Mouse (Mus musculus): ENCODE measurements around the gene Smim5. TPM values are rescaled to one million over a fixed set of nuclear protein-coding genes. Genes with fewer than 3 reads are reported as not detected.
"Not testable (repeated sequence)": the region's sequence is repeated elsewhere in the genome, so short reads cannot be mapped to it uniquely, and the experiment has no call there.

The Smim5 gene
- polyA plus RNA-seq (2012; rRNA removed), result 1.3 and 1.7 TPM in 2 replicates

DNA sequence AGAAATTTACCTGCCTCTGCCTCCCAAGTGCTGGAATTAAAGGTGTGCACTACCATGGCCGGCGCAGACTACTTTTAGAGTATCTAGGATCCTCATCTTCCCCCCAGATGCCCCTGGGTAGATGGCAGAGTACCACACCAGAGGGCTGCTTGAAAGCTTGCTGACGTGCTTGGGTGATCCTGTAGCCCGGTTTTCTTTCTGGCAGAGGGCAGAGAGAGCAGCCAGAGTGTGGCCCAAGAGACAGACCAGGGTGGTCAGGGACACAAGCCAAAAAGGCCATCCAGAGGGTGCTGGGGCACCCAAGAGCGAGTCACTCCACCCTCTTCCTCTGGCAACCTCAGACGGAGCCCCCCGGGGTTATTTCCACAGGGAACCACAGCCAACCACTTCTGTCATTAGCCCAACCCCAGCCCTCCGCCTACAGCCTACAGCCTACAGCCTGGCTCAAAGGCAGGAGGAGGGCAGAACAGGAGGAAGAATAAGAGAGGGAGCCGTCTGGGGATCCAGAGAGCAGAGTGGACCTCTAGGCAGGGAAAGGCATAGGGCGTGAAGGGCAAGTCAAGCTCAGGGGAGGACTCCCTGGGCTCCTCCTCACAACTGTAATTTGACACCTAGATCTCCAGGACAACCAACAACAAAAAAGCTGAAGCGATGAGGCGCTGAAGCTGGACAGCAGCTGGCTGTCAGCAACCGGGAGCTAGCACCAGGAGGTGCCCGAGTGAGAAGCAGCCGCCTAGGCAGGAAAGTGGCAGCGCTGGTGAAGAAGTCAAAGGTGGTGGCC lies at the start of gene Smim5:
Gene Smim5 (plus strand): TSS at position 481 of the 781 bp plus-strand sequence.
- no peak for DNase-seq
- Histone ChIP-seq H3K4me1 (ENCODE audit: control insufficient read depth, insufficient read depth, low read length) (no peaks in the 10 kb centered on the region), H3K4me3 (replicated peaks; ENCODE audit: insufficient read depth, low read depth, low read length) (no peak within 1 kb of the TSS), H3K27ac (ENCODE audit: insufficient read depth, low read length) (no peak within 1 kb of the TSS), H3K27me3 (ENCODE audit: control insufficient read depth, insufficient read depth, low read length) (no peaks in the 10 kb centered on the region)
- WGBS, result 58% methylated on average over 16 of the region's 16 CpGs
- TF ChIP-seq CTCF (IDR thresholded peaks at IDR 0.05; ENCODE audit: borderline replicate concordance, insufficient read depth, low read depth, low read length) (no peak), POLR2A (IDR thresholded peaks at IDR 0.05; ENCODE audit: borderline replicate concordance, insufficient read depth, low read length) (no peak)

DNA sequence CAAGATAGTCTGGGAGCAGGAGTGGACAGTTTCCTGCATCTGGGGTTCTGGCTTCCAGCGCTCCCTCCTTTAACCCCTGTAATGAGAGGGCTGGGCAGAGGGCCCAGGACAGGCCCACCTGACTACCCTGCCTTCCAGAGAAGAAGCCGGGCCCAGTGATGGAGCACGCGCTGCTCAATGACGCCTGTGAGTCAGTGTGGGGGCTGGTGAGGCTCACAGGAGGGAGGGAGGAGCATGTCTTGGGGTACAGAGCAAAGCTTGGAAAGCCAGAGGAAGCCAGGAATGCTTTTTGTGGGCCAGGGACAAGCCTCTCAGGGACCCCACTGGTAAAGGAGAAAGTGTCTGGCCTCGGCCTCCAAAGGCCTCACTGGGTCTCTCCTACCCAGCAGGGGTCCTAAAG lies 45.1 kb upstream of the Smim5 start:
- Histone ChIP-seq H3K27ac (ENCODE audit: insufficient read depth, low read length) (no peak overlapping the region), H3K4me3 (replicated peaks; ENCODE audit: insufficient read depth, low read depth, low read length) (no peak overlapping the region), H3K4me1 (ENCODE audit: control insufficient read depth, insufficient read depth, low read length) (no peaks in the 10 kb centered on the region), H3K27me3 (ENCODE audit: control insufficient read depth, insufficient read depth, low read length) (peaks cover 2% of the 10 kb centered on the region; the same call in 1 of the 2 replicates)
- TF ChIP-seq CTCF (IDR thresholded peaks at IDR 0.05; ENCODE audit: borderline replicate concordance, insufficient read depth, low read depth, low read length), result no peak
- no peak for TF ChIP-seq POLR2A (IDR thresholded peaks at IDR 0.05; ENCODE audit: borderline replicate concordance, insufficient read depth, low read length)
- 73% methylated on average over 6 of the region's 6 CpGs for WGBS
- DNase-seq, result no peak

- H3K4me1 ChIP-seq (ENCODE audit: control insufficient read depth, insufficient read depth, low read length); H3K27ac ChIP-seq (ENCODE audit: insufficient read depth, low read length); DNase-seq; H3K4me3 ChIP-seq (replicated peaks; ENCODE audit: insufficient read depth, low read depth, low read length); H3K27me3 ChIP-seq (ENCODE audit: control insufficient read depth, insufficient read depth, low read length): not testable (repeated sequence)
- 94% methylated on average over 4 of the region's 4 CpGs for whole genome bisulfite sequencing
Observed at GRCm38 (mm10) chr11:115857146-115857545, 42.6 kb upstream of the Smim5 start.

DNA sequence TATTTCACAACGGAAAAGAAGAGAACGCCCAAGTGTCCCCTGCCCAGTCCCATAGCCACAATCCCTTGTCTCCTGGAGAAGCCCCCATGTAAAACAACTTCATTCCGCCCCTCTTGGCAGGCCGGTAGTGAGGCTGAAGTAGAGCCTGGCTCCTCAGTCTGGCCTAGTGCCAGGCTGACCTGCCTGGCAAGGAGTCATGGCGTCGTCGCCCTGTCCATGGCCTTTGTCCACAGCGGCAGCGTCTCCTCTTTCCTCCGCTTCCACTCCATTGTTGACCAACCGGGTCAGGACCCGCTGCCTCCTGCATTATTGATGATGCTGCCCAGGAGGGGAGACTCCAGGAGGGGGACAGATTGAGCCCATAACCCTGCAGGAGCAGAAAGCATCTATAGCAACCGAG lies 41.8 kb upstream of the Smim5 start:
- Histone ChIP-seq H3K27me3 (ENCODE audit: control insufficient read depth, insufficient read depth, low read length) (peaks cover 4% of the 10 kb centered on the region; the same call in 1 of the 2 replicates), H3K27ac (ENCODE audit: insufficient read depth, low read length) (no peak overlapping the region), H3K4me1 (ENCODE audit: control insufficient read depth, insufficient read depth, low read length) (no peaks in the 10 kb centered on the region), H3K4me3 (replicated peaks; ENCODE audit: insufficient read depth, low read depth, low read length) (no peak overlapping the region)
- 35% methylated on average over 13 of the region's 13 CpGs for WGBS
- no peak for DNase-seq
- TF ChIP-seq CTCF (IDR thresholded peaks at IDR 0.05; ENCODE audit: borderline replicate concordance, insufficient read depth, low read depth, low read length), result no peak
- TF ChIP-seq POLR2A (IDR thresholded peaks at IDR 0.05; ENCODE audit: borderline replicate concordance, insufficient read depth, low read length), result no peak

DNA sequence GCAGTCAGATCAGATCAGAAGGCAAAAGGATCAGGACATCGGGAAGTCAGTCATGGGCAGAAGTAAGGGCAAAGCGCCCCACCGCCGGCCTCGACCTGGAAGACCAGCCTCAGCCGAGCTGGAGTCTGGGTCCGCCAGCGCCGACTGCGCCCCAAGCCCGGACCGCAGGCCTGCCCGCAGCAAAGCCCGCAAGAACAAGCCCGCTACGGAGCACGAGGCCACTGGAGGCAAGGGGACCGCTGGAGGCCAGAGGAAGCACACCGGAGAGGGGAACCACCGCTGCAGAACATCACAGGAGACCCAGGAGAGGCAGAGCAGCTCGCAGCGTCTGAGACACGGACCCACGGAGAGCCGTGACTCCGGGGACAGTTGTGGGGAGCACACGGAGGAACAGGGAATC lies 41.4 kb upstream of the Smim5 start, which contains the start of gene Myo15b:
Gene Myo15b (plus strand): TSS at position 53 of the 400 bp plus-strand sequence.
- DNase-seq, result no peak
- Histone ChIP-seq H3K4me1 (ENCODE audit: control insufficient read depth, insufficient read depth, low read length) (no peaks in the 10 kb centered on the region), H3K27ac (ENCODE audit: insufficient read depth, low read length) (no peak within 1 kb of the TSS), H3K4me3 (replicated peaks; ENCODE audit: insufficient read depth, low read depth, low read length) (no peak within 1 kb of the TSS), H3K27me3 (ENCODE audit: control insufficient read depth, insufficient read depth, low read length) (peaks cover 4% of the 10 kb centered on the region; the same call in 1 of the 2 replicates)
- TF ChIP-seq POLR2A (IDR thresholded peaks at IDR 0.05; ENCODE audit: borderline replicate concordance, insufficient read depth, low read length) (no peak), CTCF (IDR thresholded peaks at IDR 0.05; ENCODE audit: borderline replicate concordance, insufficient read depth, low read depth, low read length) (no peak)
- WGBS, result 13% methylated on average over 27 of the region's 27 CpGs

DNA sequence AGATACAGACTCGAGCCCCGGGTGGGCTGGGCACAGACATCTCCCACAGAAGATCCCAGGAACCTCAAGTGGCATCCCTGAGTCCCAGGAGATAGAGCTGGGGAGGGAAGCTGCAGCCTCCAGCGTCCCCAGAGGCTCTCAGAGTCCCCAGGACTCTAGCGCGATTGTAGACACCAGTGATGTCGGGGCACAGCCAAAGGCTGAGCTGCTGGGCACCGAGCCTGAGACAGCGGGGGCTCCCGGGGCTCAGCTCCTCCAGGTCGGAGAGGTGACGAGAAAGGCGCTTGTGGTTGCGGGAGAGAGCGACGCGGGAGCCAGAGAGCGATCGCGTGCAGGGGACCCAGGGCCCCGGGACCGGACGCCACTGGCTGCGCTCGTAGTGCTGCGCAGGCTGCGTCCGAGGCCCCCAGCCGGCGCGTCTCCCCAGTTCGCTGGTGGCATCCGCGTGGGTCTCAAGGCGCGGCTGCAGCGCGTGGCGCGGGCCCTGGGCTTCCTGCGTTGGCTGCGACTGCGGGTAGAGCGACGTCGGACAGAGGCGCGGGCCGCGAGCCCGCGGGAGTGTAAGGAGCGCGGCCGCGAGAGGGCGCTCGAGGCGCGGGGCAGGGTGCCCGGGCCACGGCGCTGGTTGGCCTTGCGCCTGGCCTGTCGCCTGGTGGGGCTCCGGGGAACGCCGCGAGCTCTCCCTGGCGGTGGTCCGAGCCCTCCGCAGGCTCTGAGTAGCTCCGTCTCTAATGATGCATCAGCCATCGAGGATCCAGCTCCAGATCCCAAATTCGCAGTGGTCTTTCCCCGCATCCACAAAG lies 40.4 kb upstream of the Smim5 start:
- H3K4me3 ChIP-seq (replicated peaks; ENCODE audit: insufficient read depth, low read depth, low read length), result no peak overlapping the region
- peak; percentile 64 to 71 for DNase-seq
- no peaks in the 10 kb centered on the region for H3K4me1 ChIP-seq (ENCODE audit: control insufficient read depth, insufficient read depth, low read length)
- H3K27ac ChIP-seq (ENCODE audit: insufficient read depth, low read length), result no peak overlapping the region
- H3K27me3 ChIP-seq (ENCODE audit: control insufficient read depth, insufficient read depth, low read length), result peaks cover 4% of the 10 kb centered on the region; the same call in 1 of the 2 replicates
- TF ChIP-seq POLR2A (IDR thresholded peaks at IDR 0.05; ENCODE audit: borderline replicate concordance, insufficient read depth, low read length), result no peak
- peak; percentile 63; the same call in 1 of the 2 replicates for TF ChIP-seq CTCF (IDR thresholded peaks at IDR 0.05; ENCODE audit: borderline replicate concordance, insufficient read depth, low read depth, low read length)
- WGBS, result 1% methylated on average over 75 of the region's 75 CpGs

- no peak for TF ChIP-seq CTCF (IDR thresholded peaks at IDR 0.05; ENCODE audit: borderline replicate concordance, insufficient read depth, low read depth, low read length)
- TF ChIP-seq POLR2A (IDR thresholded peaks at IDR 0.05; ENCODE audit: borderline replicate concordance, insufficient read depth, low read length), result no peak
- H3K4me3 ChIP-seq (replicated peaks; ENCODE audit: insufficient read depth, low read depth, low read length), result no peak overlapping the region
- WGBS, result 85% methylated on average over 8 of the region's 8 CpGs
- DNase-seq, result no peak
- no peaks in the 10 kb centered on the region for H3K4me1 ChIP-seq (ENCODE audit: control insufficient read depth, insufficient read depth, low read length)
- no peak overlapping the region for H3K27ac ChIP-seq (ENCODE audit: insufficient read depth, low read length)
- H3K27me3 ChIP-seq (ENCODE audit: control insufficient read depth, insufficient read depth, low read length), result peaks cover 4% of the 10 kb centered on the region; the same call in 1 of the 2 replicates
Observed at GRCm38 (mm10) chr11:115863895-115864294, 35.9 kb upstream of the Smim5 start.

Data from cerebellum, adult 2 months (tissue).